Mouse (Mus musculus): ENCODE results near the gene Minos1.

Minos1 gene

GRCm38 (mm10) chr4:139144577-139144976 lies 13.7 kb upstream of the Minos1 start:
- DNase-seq (ENCODE audit: low spot score) = no peak

DNA sequence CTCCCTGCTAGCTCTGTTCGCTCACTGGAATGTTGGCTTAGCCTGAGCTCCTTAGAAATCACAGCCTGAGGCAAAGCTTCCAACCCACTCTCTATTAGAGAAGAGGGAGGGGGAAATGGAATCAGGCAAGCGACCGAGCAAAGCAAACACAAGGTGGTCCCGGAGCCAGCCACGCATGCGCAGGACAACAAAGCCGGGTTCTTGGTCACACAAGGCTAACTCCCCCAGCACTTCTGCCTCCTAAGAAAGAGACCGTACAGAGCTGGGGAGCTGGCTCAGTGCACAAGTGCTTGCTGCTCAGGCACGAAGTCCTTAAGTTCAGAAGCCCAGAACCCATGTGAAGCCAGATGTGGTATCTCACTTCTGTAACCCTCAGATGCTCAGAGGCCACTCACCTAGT lies 12.1 kb upstream of the Minos1 start:
- no peak for DNase-seq (ENCODE audit: low spot score)

DNA sequence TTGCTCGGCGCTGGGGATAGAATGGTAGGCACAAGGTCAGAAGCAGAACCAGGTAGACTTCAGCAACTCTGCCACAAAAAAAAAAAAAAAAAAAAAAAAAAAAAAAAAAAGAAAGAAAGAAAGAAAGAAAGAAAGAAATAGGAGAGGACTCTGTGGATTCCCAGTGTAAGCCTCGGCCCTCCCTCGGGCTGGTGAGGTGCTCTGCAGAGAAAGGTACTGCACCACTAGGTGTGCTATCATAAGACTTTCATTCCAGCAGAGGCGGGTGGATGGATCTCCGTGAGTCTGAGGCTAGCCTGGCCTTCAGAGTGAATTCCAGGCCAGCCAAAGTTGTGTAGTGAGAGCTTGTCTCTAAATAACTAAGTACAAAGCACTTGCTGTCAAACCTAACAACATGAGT lies 10.9 kb upstream of the Minos1 start:
- no peak for DNase-seq (ENCODE audit: low spot score)

DNA sequence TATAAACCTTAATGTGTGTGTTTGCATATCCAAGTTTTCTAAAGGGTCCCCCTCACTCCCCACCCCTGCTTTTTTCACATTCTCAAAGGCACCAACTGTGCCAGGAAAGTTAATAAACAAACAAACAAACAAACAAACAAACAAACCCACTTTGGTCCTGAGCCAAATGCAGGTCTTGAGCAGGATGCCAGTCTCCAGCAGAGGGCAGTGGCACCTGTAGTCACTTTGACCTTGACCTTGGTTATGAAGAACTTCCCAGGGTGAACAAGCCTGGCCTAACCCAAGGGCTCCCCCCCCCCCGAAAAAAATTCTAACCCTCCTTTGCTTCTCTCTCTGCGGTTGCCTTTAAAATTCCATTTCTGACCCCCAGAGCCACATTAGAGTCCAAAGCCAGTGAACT lies 9.4 kb upstream of the Minos1 start:
- no peak for DNase-seq (ENCODE audit: low spot score)

DNA sequence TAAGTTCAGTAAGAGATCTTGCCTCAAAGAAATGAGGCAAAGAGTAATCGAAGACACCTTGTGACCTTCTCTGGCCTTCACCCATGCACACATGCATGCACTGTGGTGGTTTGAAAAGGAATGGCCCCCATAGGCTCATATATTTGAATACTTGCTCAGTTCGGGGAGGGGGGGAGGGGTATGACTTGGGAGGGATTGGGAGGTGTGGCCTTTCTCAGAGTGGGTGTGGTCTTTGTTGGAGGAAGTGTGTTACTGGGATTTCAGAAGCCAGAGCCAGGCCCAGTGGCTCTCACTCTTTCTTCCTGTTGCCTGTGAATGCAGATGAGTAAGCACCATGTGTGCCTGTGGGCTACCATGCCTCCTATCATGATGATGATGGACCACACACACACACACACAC lies 5.1 kb upstream of the Minos1 start:
- no peak for DNase-seq (ENCODE audit: low spot score)

- DNase-seq (ENCODE audit: low spot score) = no peak
Measured at GRCm38 (mm10) chr4:139133109-139133508, 2.2 kb upstream of the Minos1 start.

DNA sequence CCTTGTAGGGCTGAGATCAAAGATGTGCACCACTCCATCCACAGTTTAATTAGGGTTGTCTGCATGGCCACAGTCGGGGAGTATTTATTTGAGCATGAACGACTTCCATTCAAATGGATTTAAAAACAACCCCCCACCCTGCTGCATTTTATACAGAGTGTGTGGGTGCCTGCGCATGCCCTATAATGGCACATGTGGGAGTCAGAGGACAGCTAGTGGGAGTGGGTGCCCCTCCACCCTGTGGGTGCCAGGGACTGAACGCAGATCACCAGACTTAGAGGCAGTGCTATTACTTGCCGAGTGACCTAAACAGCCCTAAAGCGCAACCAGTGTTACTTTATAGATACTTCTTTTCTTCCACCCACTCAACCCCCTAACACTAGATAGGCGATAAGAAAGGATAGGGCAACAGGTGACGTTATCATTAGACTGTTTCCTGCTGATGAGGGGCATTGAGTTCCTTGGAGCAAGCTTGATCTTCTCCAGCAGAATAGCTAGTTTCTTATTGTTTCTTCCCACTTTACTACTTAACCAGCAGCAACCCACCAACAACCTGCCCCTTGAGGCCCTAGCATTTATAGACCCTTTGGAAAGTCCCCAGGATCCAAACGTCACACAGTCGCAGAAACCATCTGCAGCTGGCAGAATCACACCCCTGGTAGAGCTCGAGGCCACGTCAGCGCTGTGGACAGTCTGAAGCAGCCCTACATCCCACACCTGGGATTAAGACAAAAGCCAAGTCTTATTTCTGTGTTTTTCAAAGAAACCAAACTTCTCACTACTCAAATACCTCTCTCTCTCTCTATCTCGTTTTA lies 1.2 kb upstream of the Minos1 start:
- DNase-seq (ENCODE audit: low spot score) = no peak

- no peak for DNase-seq (ENCODE audit: low spot score)
Measured at GRCm38 (mm10) chr4:139129806-139130700, 860 bp downstream of the Minos1 start.

DNA sequence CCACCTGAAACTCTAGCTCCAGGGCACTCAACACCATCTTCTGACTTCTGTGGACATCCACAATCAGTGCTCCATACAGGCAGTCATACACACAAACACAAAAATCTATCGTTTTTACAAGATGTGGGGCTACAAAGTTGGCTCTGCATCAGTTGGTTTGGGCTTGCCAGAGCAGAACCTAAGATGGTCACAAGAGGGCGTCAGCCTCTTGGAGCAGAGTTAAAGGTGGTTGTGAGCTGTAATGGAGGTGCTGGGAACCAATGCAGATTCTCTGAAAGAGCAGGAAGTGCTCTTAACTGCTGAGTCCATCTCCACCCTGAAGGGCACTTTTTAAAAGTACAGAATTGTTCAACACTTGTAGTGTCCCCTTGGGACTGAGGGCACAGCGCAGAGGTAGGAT lies 4.4 kb downstream of the Minos1 start:
- DNase-seq (ENCODE audit: low spot score) = no peak

GRCm38 (mm10) chr4:139124940-139125339 lies 6.0 kb downstream of the Minos1 start:
- DNase-seq (ENCODE audit: low spot score) = no peak

GRCm38 (mm10) chr4:139122557-139122956 lies 8.4 kb downstream of the Minos1 start:
- no peak for DNase-seq (ENCODE audit: low spot score)

DNA sequence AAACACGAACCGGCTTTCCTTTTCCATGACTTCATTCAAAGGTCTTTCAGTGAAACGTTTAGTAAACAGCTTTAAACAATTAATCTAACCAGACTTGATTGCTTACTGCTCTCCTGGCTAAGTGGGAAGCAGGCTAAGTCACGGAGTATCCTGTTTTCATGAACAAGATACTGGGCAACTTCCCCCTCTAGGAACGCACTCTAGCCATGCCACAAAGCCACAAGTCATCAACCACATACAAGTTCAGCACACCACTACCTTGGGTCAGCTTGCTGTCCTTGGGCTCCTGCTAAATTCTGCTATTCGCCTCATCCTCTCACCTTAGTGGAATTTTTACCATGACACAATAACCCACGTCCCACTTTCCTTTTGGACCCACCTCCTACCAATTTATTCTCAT lies 9.9 kb downstream of the Minos1 start:
- DNase-seq (ENCODE audit: low spot score) = no peak

DNA sequence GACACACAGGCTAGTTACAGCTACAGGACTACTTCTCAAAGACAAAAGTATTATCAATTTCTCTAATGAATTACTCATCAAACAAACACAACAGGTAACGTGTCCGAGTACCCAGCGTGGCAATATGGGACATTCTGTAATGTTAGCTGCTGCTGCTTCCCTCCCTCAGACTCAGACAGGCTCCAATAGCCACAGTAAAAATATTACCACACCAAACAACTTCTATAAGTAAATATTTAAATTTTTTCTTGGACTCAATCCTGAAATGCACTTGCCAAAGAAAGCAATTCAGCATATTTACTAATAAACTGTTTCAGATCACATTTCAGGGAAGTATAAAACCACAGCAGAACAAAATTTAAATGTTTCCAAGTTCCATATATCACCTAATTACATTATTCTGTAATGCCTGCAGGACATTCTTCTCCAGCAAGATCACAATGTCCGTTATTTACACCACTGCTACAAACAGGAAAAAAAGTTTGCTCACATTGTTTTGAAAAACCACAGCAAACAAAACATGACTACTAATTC lies 10.6 kb downstream of the Minos1 start:
- no peak for DNase-seq (ENCODE audit: low spot score)

- DNase-seq (ENCODE audit: low spot score) = no peak
Measured at GRCm38 (mm10) chr4:139116356-139117063, 14.4 kb downstream of the Minos1 start.

- no peak for DNase-seq (ENCODE audit: low spot score)
Measured at GRCm38 (mm10) chr4:139115721-139116120, 15.2 kb downstream of the Minos1 start.

DNA sequence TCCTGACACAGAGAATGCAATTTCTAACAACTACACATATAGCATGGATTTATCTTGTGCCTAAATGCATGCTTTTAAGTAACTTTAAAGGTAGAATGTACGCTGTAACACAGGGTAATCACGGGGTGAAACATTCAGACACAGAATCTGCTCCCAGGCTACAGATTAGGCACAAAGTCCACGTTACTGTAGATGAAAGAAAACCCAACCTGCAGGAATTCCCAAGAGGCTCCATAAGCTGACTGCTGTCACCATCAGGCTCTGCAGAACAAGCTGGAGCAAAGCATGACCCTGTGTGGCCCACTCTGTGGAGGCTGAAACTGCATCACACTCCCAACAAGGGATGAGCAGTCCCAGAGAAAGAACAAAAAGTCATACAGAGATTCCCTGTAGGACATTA lies 18.4 kb downstream of the Minos1 start:
- no peak for DNase-seq (ENCODE audit: low spot score)

GRCm38 (mm10) chr4:139111421-139111820 lies 19.5 kb downstream of the Minos1 start:
- DNase-seq (ENCODE audit: low spot score) = no peak

GRCm38 (mm10) chr4:139110858-139111257 lies 20.1 kb downstream of the Minos1 start:
- no peak for DNase-seq (ENCODE audit: low spot score)

DNA sequence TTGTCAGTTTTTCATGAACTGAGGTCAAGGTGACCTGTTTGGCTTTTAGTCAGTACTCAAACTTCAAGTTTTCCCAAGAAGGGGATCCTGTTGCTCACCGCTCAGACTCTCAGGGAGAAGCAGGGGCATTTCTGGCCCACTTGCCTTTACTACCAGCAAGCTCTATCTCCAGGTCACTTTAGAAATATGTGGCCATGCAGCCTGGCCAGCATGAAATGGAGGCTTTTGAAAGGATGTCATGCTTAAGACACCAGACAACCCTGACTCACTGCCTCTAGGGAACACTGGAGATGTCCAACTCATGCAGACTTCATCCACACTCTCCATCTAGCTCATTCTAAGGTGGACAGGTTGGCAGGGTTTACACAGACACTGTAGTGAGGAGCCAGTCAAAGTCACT lies 25.5 kb downstream of the Minos1 start:
- no peak for DNase-seq (ENCODE audit: low spot score)

GRCm38 (mm10) chr4:139101546-139101945 lies 29.4 kb downstream of the Minos1 start:
- no peak for DNase-seq (ENCODE audit: low spot score)

DNA sequence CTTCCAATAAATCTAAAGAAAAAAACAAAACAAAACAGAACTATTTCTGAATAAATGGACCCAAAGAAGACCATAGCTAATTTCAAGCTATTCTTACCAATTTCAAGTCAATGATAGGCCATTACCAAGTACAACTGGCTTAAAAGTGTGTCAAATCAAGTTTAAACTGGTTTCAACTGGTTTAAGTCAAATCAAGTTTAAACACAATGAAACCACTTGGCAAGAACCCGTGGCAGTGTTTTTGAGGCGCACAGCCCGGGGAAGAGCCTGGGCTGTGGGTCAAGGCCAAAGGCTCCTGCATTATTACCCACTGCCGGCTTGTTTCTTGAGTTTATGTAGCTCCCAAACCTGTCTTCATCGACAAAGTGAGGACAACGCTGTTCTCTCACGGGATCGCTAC lies 30.6 kb downstream of the Minos1 start:
- DNase-seq (ENCODE audit: low spot score) = no peak

- no peak for DNase-seq (ENCODE audit: low spot score)
Measured at GRCm38 (mm10) chr4:139096201-139096600, 34.7 kb downstream of the Minos1 start.
